In the genomic region with DNA sequence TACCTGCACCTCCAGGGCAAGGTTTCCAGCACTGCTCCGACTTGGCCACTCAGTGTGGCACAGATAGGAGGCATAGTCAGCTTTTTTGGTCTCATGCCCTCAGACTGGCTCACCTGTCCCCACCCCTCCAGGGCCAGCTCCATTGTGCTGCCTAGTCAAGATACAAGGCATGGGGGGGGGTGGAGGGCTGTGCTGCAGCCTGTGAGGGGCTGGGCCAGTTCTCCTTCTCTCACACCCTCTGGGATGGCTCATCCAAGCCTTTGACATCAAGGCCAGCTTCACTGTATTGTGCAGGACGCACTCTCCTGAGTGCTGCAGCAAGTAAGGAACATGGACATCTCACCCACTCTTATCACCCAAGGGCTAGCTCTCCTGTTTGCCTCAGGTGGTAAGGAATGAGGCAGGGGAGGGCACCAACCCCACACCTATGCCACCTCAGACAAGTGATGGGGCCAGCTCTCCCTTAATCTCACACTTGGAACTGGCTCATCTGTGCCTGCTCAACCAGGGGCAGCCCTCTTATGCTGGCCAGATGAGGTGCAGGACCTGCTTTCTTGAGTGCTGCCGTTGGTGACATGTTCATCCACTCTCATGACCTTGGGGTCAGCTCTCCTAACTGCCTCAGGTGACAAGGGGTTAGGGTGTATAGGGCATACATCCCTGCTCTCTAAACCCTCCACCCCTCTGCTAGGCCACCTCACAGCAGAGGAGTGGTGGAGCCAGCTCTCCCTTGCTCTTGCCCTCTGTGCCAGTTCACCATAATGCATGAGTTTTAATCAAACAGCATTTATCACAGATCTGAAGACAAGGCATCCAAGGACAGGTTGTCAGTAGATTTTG, we compare ENCODE assay signal across 11 mouse cellular contexts. TPM values are rescaled to one million over a fixed set of nuclear protein-coding genes. Genes with fewer than 3 reads are reported as not detected.
DNase-seq lines count a peak whose midpoint lies in the region; ATAC-seq and TF ChIP-seq lines count a peak whose summit lies in the region.
"Not testable (repeated sequence)": the region's sequence is repeated elsewhere in the genome, so short reads cannot be mapped to it uniquely, and the experiment has no call there.
"Had no signal": no experiment of that assay in that cellular context is flagged by ENCODE, and none has a peak within 500 bp of the region (broad histone marks: within the 10 kb centered on the region; RNA-seq: fewer than 3 reads in every experiment).

No protein-coding gene starts in this region.

- H3K4me2 ChIP-seq in embryonic facial prominence, embryonic 12.5 days (replicated peaks); hindbrain, embryonic 12.5 days (replicated peaks); intestine, postnatal 0 days (replicated peaks; ENCODE audit: low read depth); limb, embryonic 15.5 days; midbrain, embryonic 11.5 days; neural tube, embryonic 12.5 days (replicated peaks): not testable (repeated sequence)

- H3K4me1 ChIP-seq in embryonic facial prominence, embryonic 12.5 days; heart, embryonic 10.5 days; hindbrain, embryonic 12.5 days; intestine, postnatal 0 days (replicated peaks; ENCODE audit: control insufficient read depth, insufficient read depth, low read length); limb, embryonic 15.5 days; midbrain, embryonic 11.5 days (ENCODE audit: control insufficient read depth, insufficient read depth, low read length); neural tube, embryonic 12.5 days: not testable (repeated sequence)

- 76% methylated on average over 3 of the region's 3 CpGs for WGBS in embryonic facial prominence, embryonic 12.5 days
- 70% methylated on average over 3 of the region's 3 CpGs for WGBS in heart, embryonic 10.5 days
- 82% methylated on average over 3 of the region's 3 CpGs for WGBS in hindbrain, embryonic 12.5 days
- WGBS in intestine, postnatal 0 days = 79% methylated on average over 3 of the region's 3 CpGs
- WGBS in limb, embryonic 15.5 days = 75% methylated on average over 3 of the region's 3 CpGs
- WGBS in midbrain, embryonic 11.5 days = 86% methylated on average over 3 of the region's 3 CpGs
- 86% methylated on average over 3 of the region's 3 CpGs for WGBS in neural tube, embryonic 12.5 days

- H3K9ac ChIP-seq in embryonic facial prominence, embryonic 12.5 days; hindbrain, embryonic 12.5 days; intestine, postnatal 0 days (ENCODE audit: low read depth, low read length); limb, embryonic 15.5 days; midbrain, embryonic 11.5 days (ENCODE audit: low read length); neural tube, embryonic 12.5 days: not testable (repeated sequence)

- DNase-seq in heart, embryonic 10.5 days (ENCODE audit: low spot score) = peak; percentile 75
- DNase-seq in midbrain, embryonic 11.5 days (ENCODE audit: low spot score, missing footprints) = peak; percentile 75

- H3K27ac ChIP-seq in embryonic facial prominence, embryonic 12.5 days; heart, embryonic 10.5 days; hindbrain, embryonic 12.5 days; intestine, postnatal 0 days (ENCODE audit: low read depth, low read length); limb, embryonic 15.5 days; midbrain, embryonic 11.5 days (ENCODE audit: low read depth, low read length); neural tube, embryonic 12.5 days: not testable (repeated sequence)

- not testable (repeated sequence) for H3K36me3 ChIP-seq in embryonic facial prominence, embryonic 12.5 days; heart, embryonic 10.5 days; hindbrain, embryonic 12.5 days; intestine, postnatal 0 days (ENCODE audit: control insufficient read depth, insufficient read depth); limb, embryonic 15.5 days; midbrain, embryonic 11.5 days (ENCODE audit: control insufficient read depth, insufficient read depth, low read length); neural tube, embryonic 12.5 days

- not testable (repeated sequence) for H3K9me3 ChIP-seq in embryonic facial prominence, embryonic 12.5 days; heart, embryonic 10.5 days; intestine, postnatal 0 days (ENCODE audit: control insufficient read depth); limb, embryonic 15.5 days; midbrain, embryonic 11.5 days (ENCODE audit: control insufficient read depth, low read length)
- H3K9me3 ChIP-seq in hindbrain, embryonic 12.5 days (replicated peaks) = peaks cover 16% of the 10 kb centered on the region
- H3K9me3 ChIP-seq in neural tube, embryonic 12.5 days = peaks cover 17% of the 10 kb centered on the region

- ATAC-seq in embryonic facial prominence, embryonic 12.5 days (ENCODE audit: insufficient number of reproducible peaks, insufficient read depth, low FRiP score, low TSS enrichment) = peak; percentile 65
- ATAC-seq in hindbrain, embryonic 12.5 days (ENCODE audit: low FRiP score) = peak; percentile 64
- peak; percentile 38; the same call in 1 of the 2 replicates for ATAC-seq in intestine, postnatal 0 days
- peak; percentile 62 for ATAC-seq in limb, embryonic 15.5 days (ENCODE audit: insufficient number of reproducible peaks, low FRiP score, low TSS enrichment, low read depth)
- peak; percentile 40; the same call in 1 of the 2 replicates for ATAC-seq in midbrain, embryonic 11.5 days (ENCODE audit: low FRiP score)
- ATAC-seq in neural tube, embryonic 12.5 days (ENCODE audit: low FRiP score, low read depth) = peak; percentile 42; the same call in 1 of the 2 replicates

- not testable (repeated sequence) for H3K4me3 ChIP-seq in embryonic facial prominence, embryonic 12.5 days; heart, embryonic 10.5 days; hindbrain, embryonic 12.5 days; intestine, postnatal 0 days (ENCODE audit: low read depth, low read length); limb, embryonic 15.5 days; midbrain, embryonic 11.5 days (ENCODE audit: low read depth, low read length); neural tube, embryonic 12.5 days

- H3K27me3 ChIP-seq in embryonic facial prominence, embryonic 12.5 days; heart, embryonic 10.5 days (ENCODE audit: insufficient read depth, poor library complexity, severe bottlenecking); hindbrain, embryonic 12.5 days; intestine, postnatal 0 days (replicated peaks; ENCODE audit: control insufficient read depth, insufficient read depth, low read length); limb, embryonic 15.5 days; midbrain, embryonic 11.5 days (ENCODE audit: control insufficient read depth, insufficient read depth, low read length); neural tube, embryonic 12.5 days (replicated peaks): not testable (repeated sequence)

- not testable (repeated sequence) for TF ChIP-seq CTCF in intestine, postnatal 0 days (IDR thresholded peaks at IDR 0.05; ENCODE audit: low read depth)

RNA-seq across cellular contexts. Expression of a gene that starts 15.5 kb away (rescaled TPM):
- polyA plus RNA-seq in embryonic facial prominence, embryonic 12.5 days (2016; fragmentation: Nextera tagmentation; extraction: Ambion mirVana) = not detected in 2 replicates
- 0.16 and 0.48 TPM in 2 replicates for polyA plus RNA-seq in heart, embryonic 10.5 days (2016; fragmentation: Nextera tagmentation; extraction: Ambion mirVana)
- polyA plus RNA-seq in hindbrain, embryonic 12.5 days (2016; fragmentation: Nextera tagmentation; extraction: Ambion mirVana) = not detected in 2 replicates
- polyA plus RNA-seq in intestine, postnatal 0 days (2015; fragmentation: Nextera tagmentation; extraction: Ambion mirVana) = not detected in 2 replicates
- polyA plus RNA-seq in limb, embryonic 15.5 days (2015; fragmentation: Nextera tagmentation; extraction: Ambion mirVana) = 0.15 TPM in 1 of 2 replicates, not detected in the other
- not detected in 2 replicates for polyA plus RNA-seq in midbrain, embryonic 11.5 days (2014; fragmentation: Nextera tagmentation; extraction: Ambion mirVana)
- not detected in 2 replicates for polyA plus RNA-seq in neural tube, embryonic 12.5 days (2016; fragmentation: Nextera tagmentation; extraction: Ambion mirVana)
- polyA plus RNA-seq: activated CD4-positive, CD25-positive, alpha-beta regulatory T cell, adult 4 months; heart, adult 2 months; small intestine, adult 2 months had no signal

RNA-seq across cellular contexts. Expression of a gene that starts 32.6 kb away (rescaled TPM):
- not detected in 2 replicates for polyA plus RNA-seq in embryonic facial prominence, embryonic 12.5 days (2016; fragmentation: Nextera tagmentation; extraction: Ambion mirVana)
- 0.30 TPM in 1 of 2 replicates, not detected in the other for polyA plus RNA-seq in heart, embryonic 10.5 days (2016; fragmentation: Nextera tagmentation; extraction: Ambion mirVana)
- polyA plus RNA-seq in hindbrain, embryonic 12.5 days (2016; fragmentation: Nextera tagmentation; extraction: Ambion mirVana) = not detected in 2 replicates
- polyA plus RNA-seq in intestine, postnatal 0 days (2015; fragmentation: Nextera tagmentation; extraction: Ambion mirVana) = not detected in 2 replicates
- not detected in 2 replicates for polyA plus RNA-seq in limb, embryonic 15.5 days (2015; fragmentation: Nextera tagmentation; extraction: Ambion mirVana)
- polyA plus RNA-seq in midbrain, embryonic 11.5 days (2014; fragmentation: Nextera tagmentation; extraction: Ambion mirVana) = not detected in 2 replicates
- not detected in 2 replicates for polyA plus RNA-seq in neural tube, embryonic 12.5 days (2016; fragmentation: Nextera tagmentation; extraction: Ambion mirVana)
- polyA plus RNA-seq: activated CD4-positive, CD25-positive, alpha-beta regulatory T cell, adult 4 months; heart, adult 2 months; small intestine, adult 2 months had no signal

RNA-seq across cellular contexts. Expression of a gene that starts 57.2 kb away (rescaled TPM):
- polyA plus RNA-seq in embryonic facial prominence, embryonic 12.5 days (2016; fragmentation: Nextera tagmentation; extraction: Ambion mirVana) = not detected in 2 replicates
- not detected in 2 replicates for polyA plus RNA-seq in heart, embryonic 10.5 days (2016; fragmentation: Nextera tagmentation; extraction: Ambion mirVana)
- not detected in 2 replicates for polyA plus RNA-seq in hindbrain, embryonic 12.5 days (2016; fragmentation: Nextera tagmentation; extraction: Ambion mirVana)
- polyA plus RNA-seq in intestine, postnatal 0 days (2015; fragmentation: Nextera tagmentation; extraction: Ambion mirVana) = not detected in 2 replicates
- not detected in 2 replicates for polyA plus RNA-seq in limb, embryonic 15.5 days (2015; fragmentation: Nextera tagmentation; extraction: Ambion mirVana)
- not detected in 2 replicates for polyA plus RNA-seq in midbrain, embryonic 11.5 days (2014; fragmentation: Nextera tagmentation; extraction: Ambion mirVana)
- not detected in 2 replicates for polyA plus RNA-seq in neural tube, embryonic 12.5 days (2016; fragmentation: Nextera tagmentation; extraction: Ambion mirVana)
- polyA plus RNA-seq: activated CD4-positive, CD25-positive, alpha-beta regulatory T cell, adult 4 months; heart, adult 2 months; small intestine, adult 2 months; thymus, postnatal 0 days had no signal
